Mouse (Mus musculus) cerebellum, postnatal 14 days (tissue): ENCODE data around the gene Afap1.

ENCODE experiments used
- DNase-seq, 2 experiments: peaks; one replicate each; pipeline ENCODE4 v3.0.0; 2021; ENCODE audit warnings: mixed read lengths in 2 of 2

Afap1 gene

DNA sequence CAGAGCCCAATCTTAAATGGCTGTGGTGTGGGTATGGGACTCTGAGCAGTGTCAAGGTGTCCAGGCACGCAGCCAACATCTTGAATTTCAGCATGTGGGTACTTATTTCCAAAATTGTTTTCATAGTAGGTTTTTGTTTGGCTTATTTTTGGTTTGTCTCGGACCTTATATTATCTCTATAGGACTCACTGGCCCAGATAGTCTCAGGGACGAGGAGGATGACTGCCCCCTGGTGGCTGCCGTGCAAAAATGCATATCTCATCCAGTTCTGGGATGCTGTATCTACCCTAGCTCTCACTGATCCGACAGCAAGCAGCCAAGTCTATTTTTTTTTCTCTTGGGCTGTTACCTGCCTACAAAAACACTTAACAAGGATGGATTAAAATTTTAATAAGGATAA lies 82.6 kb downstream of the Afap1 start:
- peak; percentile 78 to 83 for DNase-seq

DNA sequence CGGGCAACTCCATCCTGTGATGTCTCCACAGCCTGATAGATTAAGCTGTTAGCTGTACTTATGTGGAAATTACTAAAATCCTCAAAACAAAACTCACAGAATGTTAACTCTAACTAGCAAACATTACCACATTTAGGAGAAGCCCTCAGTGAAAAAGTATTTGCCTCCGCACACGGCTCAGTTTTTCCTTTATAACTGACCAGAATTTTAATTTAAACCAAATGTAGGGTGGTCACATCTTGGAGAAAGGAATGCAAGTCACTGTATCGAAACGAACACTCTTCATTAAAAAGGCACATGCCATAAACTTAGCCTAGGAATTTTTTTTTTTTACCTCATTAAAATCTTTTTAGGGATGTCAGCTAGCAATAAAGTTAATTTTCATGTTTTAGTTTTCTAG lies 87.4 kb downstream of the Afap1 start:
- DNase-seq: no peak

DNA sequence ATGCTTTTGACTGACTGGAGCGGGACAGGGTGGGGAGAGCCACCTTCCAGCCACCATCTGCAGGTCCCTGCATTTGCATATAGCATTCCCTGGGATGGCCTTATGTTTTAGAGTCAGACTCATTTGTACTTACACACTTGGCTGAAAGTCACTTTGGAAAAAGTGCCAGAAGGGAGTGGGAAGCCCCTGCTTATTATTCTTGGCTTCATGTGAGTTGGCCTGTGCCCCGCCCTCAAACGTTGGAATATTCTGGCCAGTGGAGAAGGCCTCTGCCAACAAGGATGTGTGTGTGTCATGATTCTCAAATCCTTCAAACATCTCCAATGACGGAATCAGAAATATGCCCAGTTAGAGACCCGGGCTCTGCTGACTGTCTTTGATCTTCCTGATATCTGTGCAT lies 88.2 kb downstream of the Afap1 start:
- no peak for DNase-seq

- DNase-seq: peak; percentile 90 to 94
These were observed 88.9 kb downstream of the Afap1 start for GRCm38 (mm10) chr5:35981976-35982375.

DNA sequence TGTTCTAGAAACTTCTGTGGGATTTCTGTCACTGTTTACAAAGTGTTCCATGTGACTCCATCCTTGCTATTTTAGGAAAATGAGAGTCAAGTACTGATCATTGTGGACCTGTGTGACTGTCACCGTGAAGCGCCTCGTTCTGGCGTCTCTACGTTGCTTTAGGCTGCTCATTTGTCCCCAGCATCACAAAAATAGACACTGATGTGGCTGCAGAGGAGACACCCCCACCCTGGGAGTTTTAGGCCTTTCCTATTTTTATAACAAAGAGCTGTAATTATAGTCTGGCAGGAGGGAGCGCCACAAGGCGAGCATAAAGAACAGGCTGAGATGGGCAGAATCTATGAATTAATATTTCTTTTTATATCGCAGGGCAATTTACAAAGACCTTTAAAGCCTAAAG lies 92.5 kb downstream of the Afap1 start:
- no peak for DNase-seq

DNA sequence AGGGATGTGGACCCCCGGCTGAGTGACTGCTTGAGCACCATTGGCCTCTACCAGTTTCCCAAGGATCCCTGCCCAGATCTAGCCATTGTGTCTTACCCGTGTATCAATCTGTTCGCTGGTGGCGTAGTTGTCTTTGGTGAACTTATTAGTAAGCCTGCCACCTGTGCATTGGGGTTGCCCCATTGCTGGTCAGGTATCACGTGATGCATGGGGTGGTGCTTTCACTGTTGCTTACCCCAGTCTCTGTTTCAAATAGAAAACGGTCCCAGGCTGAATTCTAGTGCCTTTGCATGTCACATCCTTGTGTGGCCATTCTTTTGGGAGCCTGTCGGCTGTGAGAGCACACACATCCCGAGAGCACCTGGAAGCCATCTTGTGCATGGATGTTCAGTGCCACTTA lies 95.0 kb downstream of the Afap1 start:
- DNase-seq: no peak

GRCm38 (mm10) chr5:35989506-35989905 lies 96.4 kb downstream of the Afap1 start:
- no peak for DNase-seq

DNA sequence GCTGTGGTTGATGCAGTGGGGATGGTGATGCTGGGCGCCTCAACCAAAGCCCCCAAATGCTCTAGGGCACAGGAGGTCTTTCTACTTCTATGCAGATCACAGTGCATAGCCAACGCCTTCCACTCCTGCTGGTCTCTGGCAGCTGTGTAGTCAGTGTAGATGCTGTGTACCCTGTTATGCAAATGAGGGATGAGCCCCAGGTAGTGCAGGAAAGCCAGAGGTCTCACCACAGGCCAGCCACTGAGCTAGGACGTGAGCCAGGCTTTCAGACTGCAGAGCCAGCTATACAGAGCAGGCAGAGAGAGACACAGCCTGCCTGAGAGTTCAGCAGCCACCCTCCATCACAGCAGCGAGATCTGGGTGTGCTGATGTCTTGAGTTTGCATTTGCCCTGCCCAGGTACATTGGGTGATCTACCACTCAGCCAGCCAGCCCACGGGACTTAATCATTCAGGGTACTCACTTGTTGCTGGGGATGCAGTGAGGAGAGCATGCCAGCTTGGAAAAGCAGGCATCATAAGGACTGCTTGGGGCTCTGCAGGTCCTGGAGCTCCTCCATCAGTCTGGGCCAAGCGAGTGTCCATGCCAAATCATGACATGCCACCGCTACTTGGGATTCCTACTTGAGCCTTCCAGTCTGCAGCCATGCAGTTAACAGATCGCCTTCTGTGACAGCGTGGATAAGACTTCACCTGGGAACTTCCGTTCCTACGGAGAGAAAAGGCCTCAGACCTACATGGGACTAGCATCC lies 97.0 kb downstream of the Afap1 start:
- peak; percentile 83 to 88 for DNase-seq

DNA sequence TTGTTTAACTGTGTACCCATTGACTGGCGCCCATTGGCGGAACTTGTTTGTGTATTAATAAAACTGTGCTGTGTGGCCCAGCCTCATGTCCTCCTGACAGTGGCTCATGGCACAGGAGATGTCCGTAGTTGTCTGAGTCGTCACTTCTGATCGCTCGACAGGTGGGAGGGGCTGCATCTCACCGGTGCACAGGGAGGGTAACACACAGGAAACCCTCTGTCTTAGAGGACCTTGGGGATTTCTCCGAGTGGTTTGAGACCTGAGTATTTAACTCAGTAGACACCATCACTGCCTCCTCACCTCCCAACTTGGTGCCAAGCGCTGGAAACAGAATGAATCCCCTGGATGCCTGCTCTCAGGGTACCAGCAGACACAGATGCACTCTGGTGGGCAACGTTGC lies 110.7 kb downstream of the Afap1 start:
- no peak for DNase-seq

GRCm38 (mm10) chr5:36006106-36006505 lies 113.0 kb downstream of the Afap1 start:
- no peak for DNase-seq

DNA sequence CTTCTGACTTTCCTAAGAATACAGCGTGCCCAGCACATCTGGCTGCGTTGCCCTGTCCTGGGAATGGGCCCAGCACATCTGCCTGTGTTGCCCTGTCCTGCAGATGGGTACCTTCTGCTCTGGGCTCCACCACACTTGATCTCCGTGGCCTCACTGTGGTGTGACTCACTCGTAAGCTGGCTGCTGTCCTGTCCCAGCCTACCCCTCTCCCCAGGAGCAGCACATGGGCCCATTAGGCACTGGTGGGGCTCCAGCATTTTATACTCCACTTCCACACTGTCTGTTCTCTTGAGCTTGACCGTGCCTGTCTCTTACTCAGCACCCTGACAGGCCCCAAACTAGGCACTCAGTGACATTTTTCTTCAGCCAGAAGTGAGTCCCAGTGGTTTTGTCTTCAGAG lies 113.5 kb downstream of the Afap1 start:
- no peak for DNase-seq

- DNase-seq: peak; percentile 84
These were observed 114.5 kb downstream of the Afap1 start for GRCm38 (mm10) chr5:36007649-36008048.

- no peak for DNase-seq
These were observed 116.3 kb downstream of the Afap1 start for GRCm38 (mm10) chr5:36009405-36009804.

GRCm38 (mm10) chr5:36018366-36018765 lies 125.2 kb downstream of the Afap1 start:
- no peak for DNase-seq

GRCm38 (mm10) chr5:36021091-36021490 lies 128.0 kb downstream of the Afap1 start:
- no peak for DNase-seq

GRCm38 (mm10) chr5:36022361-36022760 lies 129.2 kb downstream of the Afap1 start:
- no peak for DNase-seq

GRCm38 (mm10) chr5:36024003-36024685 lies 131.0 kb downstream of the Afap1 start:
- DNase-seq: no peak

DNA sequence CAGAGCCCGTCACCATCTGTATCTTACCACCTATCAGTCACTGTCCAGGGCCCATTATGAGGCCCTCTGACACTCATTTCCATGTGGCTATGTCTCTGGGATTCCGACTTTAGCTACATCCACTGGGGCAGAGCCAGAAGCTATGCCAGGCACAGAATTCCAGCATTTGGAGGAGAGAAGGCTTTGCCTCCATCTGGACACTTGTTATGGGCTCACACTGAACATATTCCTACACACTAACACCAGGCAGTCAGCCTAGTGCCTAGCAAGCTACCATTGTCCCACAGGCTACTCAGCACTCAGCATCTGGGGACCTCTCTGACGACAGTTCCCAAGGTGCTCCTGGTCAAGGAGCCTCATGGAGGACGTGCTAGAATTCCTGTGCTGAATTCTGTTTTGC lies 132.0 kb downstream of the Afap1 start:
- no peak for DNase-seq

DNA sequence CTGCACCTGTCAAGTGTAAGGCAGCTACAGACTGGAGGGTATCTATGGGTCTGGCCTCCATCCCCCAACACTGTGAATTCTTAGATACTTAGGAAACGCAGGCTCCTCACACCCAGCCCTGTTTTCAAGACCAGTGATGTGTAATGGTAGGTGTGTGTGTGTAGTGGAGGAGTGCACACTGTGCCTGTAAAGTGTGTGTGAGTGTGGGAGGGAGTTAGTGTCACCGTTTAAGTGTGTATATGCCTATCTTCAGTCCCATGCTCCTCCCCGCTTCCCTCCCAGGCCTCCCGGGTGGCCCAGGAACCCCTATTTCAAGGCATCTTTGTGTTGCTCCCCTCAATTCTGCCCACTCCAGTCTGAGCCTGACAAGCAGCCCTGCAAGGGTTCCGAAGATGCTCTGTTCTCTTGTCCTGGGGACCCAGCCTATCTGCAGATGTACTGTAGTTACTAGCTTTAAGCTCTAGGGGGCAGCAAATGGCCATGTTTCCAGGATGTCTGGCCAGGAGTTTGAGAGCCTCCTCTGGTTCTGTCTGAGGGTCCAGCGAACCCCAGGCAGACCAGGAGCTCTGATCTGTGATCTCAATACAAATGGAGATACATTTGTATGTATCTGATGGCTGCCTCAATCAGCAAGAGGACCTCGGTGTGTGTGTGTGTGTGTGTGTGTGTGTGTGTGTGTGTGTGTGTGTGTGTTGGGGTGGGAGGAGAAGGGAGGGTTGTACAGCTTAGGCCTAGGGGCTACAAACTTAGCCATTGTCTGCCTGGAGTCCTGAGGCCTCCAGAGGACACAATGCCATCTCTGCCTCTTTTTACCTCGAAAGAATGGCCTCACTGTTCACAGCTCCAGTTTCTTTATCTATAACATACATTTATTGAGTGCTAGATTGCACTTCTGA lies 140.7 kb downstream of the Afap1 start:
- DNase-seq: peak; percentile 71 to 75

- DNase-seq: peak in 1 of 2 experiments; percentile 19
These were observed 146.5 kb downstream of the Afap1 start for GRCm38 (mm10) chr5:36039596-36039995.

GRCm38 (mm10) chr5:36040398-36041235 lies 147.5 kb downstream of the Afap1 start:
- DNase-seq: peak; percentile 57 to 67

- DNase-seq: no peak
These were observed 148.1 kb downstream of the Afap1 start for GRCm38 (mm10) chr5:36041236-36041562.

- DNase-seq: no peak
These were observed 148.6 kb downstream of the Afap1 start for GRCm38 (mm10) chr5:36041756-36042155.
